Mouse (Mus musculus) erythroblast, embryonic 14.5 days (primary cell): ENCODE data around the gene Mroh3.

Source experiments
- GATA1 ChIP-seq: IDR thresholded peaks from 2 replicates; pipeline ENCODE4 v1.6.1; 2012; ENCODE audit warnings: low read length, inconsistent platforms, mixed read lengths
- TAL1 ChIP-seq: IDR thresholded peaks from 3 replicates; pipeline ENCODE4 v1.6.1; 2012; ENCODE audit warnings: low read length, inconsistent platforms, mixed read lengths

GRCm38 (mm10) chr1:136139990-136140640 is 72.5 kb downstream of the Mroh3 start:
- TF ChIP-seq TAL1 (no peak), GATA1 (no peak)
